Mouse (Mus musculus) forebrain, embryonic 15.5 days (tissue): ENCODE results near the gene Shc2. TPM values are rescaled to one million over a fixed set of nuclear protein-coding genes. Genes with fewer than 3 reads are reported as not detected.
A peak's percentile ranks its signal among the peaks of the same experiment; 100 is the strongest.

Source experiments
- ATAC-seq: fragments of 200-750 bp; cut with Nextera tagmentation; replicated peaks from 2 replicates; pipeline ENCODE4 v1.8.0; 2017; ENCODE audit warnings: mild to moderate bottlenecking, moderate TSS enrichment, moderate library complexity
- H3K27ac ChIP-seq: fragments of 300-500 bp; sonication (generic); replicated peaks from 2 replicates; pipeline ENCODE4 v1.5.1; 2015; ENCODE audit warnings: mild to moderate bottlenecking, inconsistent platforms
- H3K27me3 ChIP-seq: fragments of 300-500 bp; sonication (generic); 2 replicates; pipeline ENCODE4 v1.6.1; 2015; ENCODE audit warnings: inconsistent platforms
- H3K36me3 ChIP-seq: fragments of 300-500 bp; sonication (generic); 2 replicates; pipeline ENCODE4 v1.6.1; 2015; ENCODE audit warnings: mild to moderate bottlenecking, inconsistent platforms
- H3K4me1 ChIP-seq: fragments of 300-500 bp; sonication (generic); 2 replicates; pipeline ENCODE4 v1.6.1; 2015; ENCODE audit warnings: inconsistent platforms
- H3K4me2 ChIP-seq: fragments of 300-500 bp; sonication (generic); replicated peaks from 2 replicates; pipeline ENCODE4 v1.6.1; 2015; ENCODE audit warnings: mild to moderate bottlenecking, inconsistent platforms
- H3K4me3 ChIP-seq: fragments of 300-500 bp; sonication (generic); 2 replicates; pipeline ENCODE4 v1.5.1; 2015; ENCODE audit warnings: mild to moderate bottlenecking, inconsistent platforms
- H3K9ac ChIP-seq: fragments of 300-500 bp; sonication (generic); replicated peaks from 2 replicates; pipeline ENCODE4 v1.6.1; 2015; ENCODE audit warnings: mild to moderate bottlenecking, inconsistent platforms
- H3K9me3 ChIP-seq: fragments of 300-500 bp; sonication (generic); 2 replicates; pipeline ENCODE4 v1.6.1; 2016; ENCODE audit warnings: inconsistent platforms
- WGBS: fragments of 180-500 bp; shearing (Covaris S2); methylation state at CpG from one replicate; pipeline ENCODE4 v1.1.7; 2015; ENCODE audit warnings: mixed read lengths; 5-methylcytosine and 5-hydroxymethylcytosine counted together
- polyA plus RNA-seq: library from polyadenylated mRNA; unstranded; fragments of >200 nt; fragmentation: Nextera tagmentation; extraction: Ambion mirVana; gene quantifications from 2 replicates; pipeline ENCODE4 v1.2.1, GENCODE M21; 2015

Shc2 gene
- polyA plus RNA-seq = 15.1 and 15.3 TPM in 2 replicates

GRCm38 (mm10) chr10:79637128-79638110 is at the start of gene Shc2:
TSS of gene Shc2 (minus strand) at chr10:79637918.
- H3K36me3 ChIP-seq = no peaks in the 10 kb centered on the region
- H3K4me2 ChIP-seq = peak within 1 kb of the TSS; percentile 89
- peak within 1 kb of the TSS; percentile 87 for H3K27ac ChIP-seq
- H3K27me3 ChIP-seq = peaks cover 14% of the 10 kb centered on the region; the same call in 1 of the 2 replicates
- peaks cover 23% of the 10 kb centered on the region for H3K4me1 ChIP-seq
- H3K9me3 ChIP-seq = no peaks in the 10 kb centered on the region
- under 1% methylated on average over 110 of the region's 116 CpGs for WGBS
- peak within 1 kb of the TSS; percentile 82 for H3K4me3 ChIP-seq
- peak within 1 kb of the TSS; percentile 70 for H3K9ac ChIP-seq
- peak; percentile 88 for ATAC-seq

- Histone ChIP-seq H3K4me2 (no peak overlapping the region), H3K4me1 (peaks cover 18% of the 10 kb centered on the region), H3K27ac (no peak overlapping the region), H3K9ac (no peak overlapping the region), H3K9me3 (no peaks in the 10 kb centered on the region), H3K36me3 (peaks cover 57% of the 10 kb centered on the region), H3K27me3 (no peaks in the 10 kb centered on the region), H3K4me3 (no peak overlapping the region)
- ATAC-seq = no peak
- WGBS = 97% methylated on average over 6 of the region's 6 CpGs
Measured at GRCm38 (mm10) chr10:79687513-79687912, 49.8 kb upstream of the Shc2 start.

GRCm38 (mm10) chr10:79686691-79687090 is 49.0 kb upstream of the Shc2 start:
- H3K9me3 ChIP-seq = no peaks in the 10 kb centered on the region
- H3K27me3 ChIP-seq = no peaks in the 10 kb centered on the region
- no peak overlapping the region for H3K4me2 ChIP-seq
- no peak overlapping the region for H3K9ac ChIP-seq
- no peak overlapping the region for H3K27ac ChIP-seq
- no peak for ATAC-seq
- no peak overlapping the region for H3K4me3 ChIP-seq
- peaks cover 57% of the 10 kb centered on the region for H3K36me3 ChIP-seq
- H3K4me1 ChIP-seq = peaks cover 18% of the 10 kb centered on the region
- WGBS = 95% methylated on average over 1 of the region's 1 CpGs

- Histone ChIP-seq H3K27ac (no peak overlapping the region), H3K4me1 (peaks cover 20% of the 10 kb centered on the region), H3K9me3 (no peaks in the 10 kb centered on the region), H3K27me3 (no peaks in the 10 kb centered on the region), H3K4me3 (no peak overlapping the region), H3K9ac (no peak overlapping the region), H3K36me3 (peaks cover 57% of the 10 kb centered on the region), H3K4me2 (no peak overlapping the region)
- ATAC-seq = no peak
- WGBS = 83% methylated on average over 2 of the region's 2 CpGs
Measured at GRCm38 (mm10) chr10:79686219-79686618, 48.5 kb upstream of the Shc2 start.

GRCm38 (mm10) chr10:79684770-79685600 is 47.3 kb upstream of the Shc2 start:
- Histone ChIP-seq H3K27ac (no peak overlapping the region), H3K36me3 (peaks cover 57% of the 10 kb centered on the region), H3K9ac (no peak overlapping the region), H3K4me2 (no peak overlapping the region), H3K4me3 (no peak overlapping the region), H3K4me1 (peaks cover 25% of the 10 kb centered on the region), H3K9me3 (no peaks in the 10 kb centered on the region), H3K27me3 (no peaks in the 10 kb centered on the region)
- ATAC-seq = no peak
- 94% methylated on average over 25 of the region's 25 CpGs for WGBS

GRCm38 (mm10) chr10:79683726-79684640 is 46.3 kb upstream of the Shc2 start:
- H3K4me3 ChIP-seq = peak overlapping the region; percentile 87
- no peaks in the 10 kb centered on the region for H3K27me3 ChIP-seq
- no peak overlapping the region for H3K27ac ChIP-seq
- no peak overlapping the region; the same call in 1 of the 2 replicates for H3K9ac ChIP-seq
- H3K9me3 ChIP-seq = no peaks in the 10 kb centered on the region
- 92% methylated on average over 6 of the region's 6 CpGs for WGBS
- H3K4me1 ChIP-seq = peaks cover 25% of the 10 kb centered on the region
- H3K4me2 ChIP-seq = peak overlapping the region; percentile 96
- ATAC-seq = no peak
- H3K36me3 ChIP-seq = peaks cover 48% of the 10 kb centered on the region

- Histone ChIP-seq H3K4me3 (peak overlapping the region; percentile 87), H3K36me3 (peaks cover 39% of the 10 kb centered on the region), H3K27ac (peak overlapping the region; percentile 95), H3K4me2 (peak overlapping the region; percentile 96), H3K9me3 (no peaks in the 10 kb centered on the region), H3K9ac (peak overlapping the region; percentile 71), H3K27me3 (no peaks in the 10 kb centered on the region), H3K4me1 (peaks cover 25% of the 10 kb centered on the region)
- no peak for ATAC-seq
- 3% methylated on average over 10 of the region's 10 CpGs for WGBS
Measured at GRCm38 (mm10) chr10:79682916-79683582, 45.3 kb upstream of the Shc2 start.

- WGBS = under 1% methylated on average over 10 of the region's 10 CpGs
- Histone ChIP-seq H3K4me1 (peaks cover 25% of the 10 kb centered on the region), H3K27ac (peak overlapping the region; percentile 95), H3K9ac (peak overlapping the region; percentile 71), H3K9me3 (no peaks in the 10 kb centered on the region), H3K27me3 (no peaks in the 10 kb centered on the region), H3K4me3 (peak overlapping the region; percentile 87), H3K4me2 (peak overlapping the region; percentile 96), H3K36me3 (peaks cover 34% of the 10 kb centered on the region)
- no peak; the same call in 1 of the 2 replicates for ATAC-seq
Measured at GRCm38 (mm10) chr10:79682551-79682915, 44.8 kb upstream of the Shc2 start.

GRCm38 (mm10) chr10:79681591-79682245 is 44.0 kb upstream of the Shc2 start, which contains the start of gene Cdc34:
TSS of gene Cdc34 (plus strand) at chr10:79682195.
- peak within 1 kb of the TSS; percentile 95 for H3K27ac ChIP-seq
- no peaks in the 10 kb centered on the region for H3K27me3 ChIP-seq
- WGBS = under 1% methylated on average over 63 of the region's 84 CpGs
- peaks cover 25% of the 10 kb centered on the region for H3K4me1 ChIP-seq
- H3K4me2 ChIP-seq = peak within 1 kb of the TSS; percentile 96
- H3K4me3 ChIP-seq = peak within 1 kb of the TSS; percentile 87
- H3K9ac ChIP-seq = peak within 1 kb of the TSS; percentile 71
- H3K36me3 ChIP-seq = peaks cover 26% of the 10 kb centered on the region
- no peaks in the 10 kb centered on the region for H3K9me3 ChIP-seq
- ATAC-seq = peak; percentile 96

GRCm38 (mm10) chr10:79680606-79681495 is 43.1 kb upstream of the Shc2 start:
- H3K4me2 ChIP-seq = peak overlapping the region; percentile 96
- WGBS = 39% methylated on average over 11 of the region's 11 CpGs
- peak overlapping the region; percentile 54 for H3K9ac ChIP-seq
- H3K4me1 ChIP-seq = peaks cover 25% of the 10 kb centered on the region
- H3K27ac ChIP-seq = peak overlapping the region; percentile 95
- H3K9me3 ChIP-seq = no peaks in the 10 kb centered on the region
- peaks cover 18% of the 10 kb centered on the region for H3K36me3 ChIP-seq
- no peaks in the 10 kb centered on the region for H3K27me3 ChIP-seq
- peak overlapping the region; percentile 87 for H3K4me3 ChIP-seq
- ATAC-seq = peak; percentile 21
